Mouse (Mus musculus) heart, adult 2 months (tissue): ENCODE data around the gene Tenm4. TPM values are rescaled to one million over a fixed set of nuclear protein-coding genes. Genes with fewer than 3 reads are reported as not detected.

Experiments
- DNase-seq, 2 experiments: peaks; one replicate each; pipeline ENCODE4 v3.0.0; 2021
- H3K27ac ChIP-seq: fragments of 200-600 bp; 2 replicates; pipeline ENCODE4 v1.8.1; 2022
- H3K27me3 ChIP-seq: fragments of 200-500 bp; 2 replicates; pipeline ENCODE4 v1.6.1; 2012; ENCODE audit warnings: mild to moderate bottlenecking, low read length, inconsistent platforms, mixed read lengths; ENCODE audit not compliant: control insufficient read depth, insufficient read depth
- H3K36me3 ChIP-seq: fragments of 200-500 bp; 2 replicates; pipeline ENCODE4 v1.6.1; 2012; ENCODE audit warnings: low read length, inconsistent platforms; ENCODE audit not compliant: control insufficient read depth, insufficient read depth
- H3K4me1 ChIP-seq: fragments of 200-500 bp; 2 replicates; pipeline ENCODE4 v1.6.1; 2011; ENCODE audit warnings: low read length; ENCODE audit not compliant: control insufficient read depth, insufficient read depth
- H3K4me3 ChIP-seq: fragments of 200-600 bp; 2 replicates; pipeline ENCODE4 v1.8.1; 2022
- H3K79me2 ChIP-seq: fragments of 200-500 bp; replicated peaks from 2 replicates; pipeline ENCODE4 v1.6.1; 2012; ENCODE audit warnings: mild to moderate bottlenecking, inconsistent platforms, low read length, moderate library complexity, mixed read lengths; ENCODE audit not compliant: control insufficient read depth, insufficient read depth
- H3K9ac ChIP-seq: fragments of 200-500 bp; 2 replicates; pipeline ENCODE4 v1.6.1; 2012; ENCODE audit warnings: low read depth, mild to moderate bottlenecking, control low read depth, inconsistent platforms, low read length, mixed read lengths
- CTCF ChIP-seq: fragments of 200-600 bp; IDR thresholded peaks from 2 replicates; pipeline ENCODE4 v1.8.1; 2022; ENCODE audit warnings: antibody characterized with exemption, mild to moderate bottlenecking, moderate library complexity
- EP300 ChIP-seq: fragments of 200-500 bp; IDR thresholded peaks from 2 replicates; pipeline ENCODE4 v1.6.1; 2011; ENCODE audit warnings: low read depth, low read length, control low read depth; ENCODE audit not compliant: insufficient read depth
- POLR2A ChIP-seq: fragments of 200-500 bp; IDR thresholded peaks from 2 replicates; pipeline ENCODE4 v1.6.1; 2011; ENCODE audit warnings: mild to moderate bottlenecking, low read depth, low read length, control low read depth; ENCODE audit not compliant: insufficient read depth
- WGBS: fragments of 180-500 bp; shearing (Covaris S2); methylation state at CpG from one replicate; pipeline ENCODE4 v1.1.7; 2018; 5-methylcytosine and 5-hydroxymethylcytosine counted together
- intact Hi-C: fragments of 180-260 bp; cut with DNase I; formaldehyde crosslinking; loops from one replicate; pipeline ENCODE4 v1.15.1; 2025
- polyA plus RNA-seq: library from polyadenylated mRNA; depleted of rRNA; stranded (reverse); fragments of >200 nt; gene quantifications from 2 replicates; pipeline ENCODE4 v1.2.3, GENCODE M21; 2012
- total RNA-seq, 2 experiments: library from RNA; stranded (reverse); gene quantifications; 2 replicates each; pipeline ENCODE4 v1.2.3; 2021

The Tenm4 gene
- total and polyA plus RNA-seq, 3 experiments: 0.34 to 1.3 (median 0.74) TPM

DNA sequence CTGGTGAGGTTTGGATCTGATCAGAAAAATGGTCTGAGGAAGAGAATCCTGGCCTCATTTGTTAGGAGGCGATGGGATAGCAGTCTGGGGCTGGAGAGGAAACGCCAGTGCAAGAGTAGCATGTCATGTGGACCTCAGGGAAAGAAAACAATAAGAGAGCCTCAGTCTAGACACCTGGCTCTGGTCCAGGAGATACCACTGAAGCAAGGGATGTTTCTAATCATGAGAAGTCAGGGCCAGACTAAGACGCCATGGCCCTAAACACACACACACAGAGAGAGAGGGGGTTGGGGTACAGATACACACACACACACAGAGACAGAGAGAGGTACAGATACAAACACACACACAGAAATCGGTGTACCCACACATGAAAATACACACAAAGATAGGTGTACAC, 689.6 kb downstream of the Tenm4 start:
- Histone ChIP-seq H3K27me3 (no peaks in the 10 kb centered on the region), H3K4me1 (no peaks in the 10 kb centered on the region), H3K36me3 (no peaks in the 10 kb centered on the region), H3K4me3 (no peak overlapping the region), H3K79me2 (no peaks in the 10 kb centered on the region), H3K9ac (no peak overlapping the region), H3K27ac (no peak overlapping the region)
- WGBS: 36% methylated on average over 4 of the region's 4 CpGs
- DNase-seq: no peak
- no peak for TF ChIP-seq CTCF
- no peak for TF ChIP-seq EP300
- TF ChIP-seq POLR2A: no peak
- intact Hi-C loops: no loop called here

DNA sequence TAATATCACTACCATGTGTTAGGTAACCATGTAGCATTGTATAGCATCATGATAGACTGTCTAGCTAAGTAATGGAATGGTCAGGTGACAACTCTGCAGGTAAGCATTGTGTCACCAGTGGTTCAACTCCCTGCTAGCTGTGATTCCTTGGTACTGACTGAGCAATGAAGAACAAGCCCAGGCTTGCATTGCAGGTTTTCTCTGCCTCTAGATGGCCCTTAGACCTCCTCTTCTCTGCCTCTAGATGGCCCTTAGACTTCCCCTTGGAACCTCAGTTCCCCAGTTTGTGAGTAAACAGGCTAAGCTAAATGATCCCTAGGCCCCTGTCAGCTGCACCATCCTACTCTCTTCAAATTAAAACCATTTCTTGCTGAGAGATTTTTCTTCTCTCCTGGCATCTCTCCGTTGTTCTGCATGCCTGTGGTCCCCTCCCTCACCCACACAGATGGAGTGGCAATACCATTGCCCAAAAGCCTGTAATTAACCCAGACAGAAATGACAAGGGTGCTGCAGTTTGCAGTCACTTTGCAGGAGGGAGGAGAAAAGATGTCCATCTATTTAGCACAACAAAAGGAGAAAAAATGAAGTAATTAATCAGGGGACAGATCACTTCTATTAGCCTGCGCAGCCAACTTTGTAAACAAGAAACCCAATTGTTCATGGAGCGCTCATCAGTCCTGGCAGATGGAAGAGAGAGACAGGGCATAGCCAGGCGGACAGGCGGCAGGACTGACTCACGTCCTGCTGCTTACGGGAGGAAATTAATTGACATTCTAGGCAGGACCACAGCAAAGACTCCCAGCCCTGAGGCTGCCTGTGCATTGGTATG, 694.1 kb downstream of the Tenm4 start:
- Histone ChIP-seq H3K4me3 (no peak overlapping the region), H3K4me1 (no peaks in the 10 kb centered on the region), H3K79me2 (no peaks in the 10 kb centered on the region), H3K9ac (no peak overlapping the region), H3K27me3 (no peaks in the 10 kb centered on the region), H3K36me3 (no peaks in the 10 kb centered on the region), H3K27ac (no peak overlapping the region)
- no peak for DNase-seq
- 61% methylated on average over 7 of the region's 7 CpGs for WGBS
- intact Hi-C loops: no loop called here
- TF ChIP-seq EP300: no peak
- TF ChIP-seq POLR2A: no peak
- no peak for TF ChIP-seq CTCF

DNA sequence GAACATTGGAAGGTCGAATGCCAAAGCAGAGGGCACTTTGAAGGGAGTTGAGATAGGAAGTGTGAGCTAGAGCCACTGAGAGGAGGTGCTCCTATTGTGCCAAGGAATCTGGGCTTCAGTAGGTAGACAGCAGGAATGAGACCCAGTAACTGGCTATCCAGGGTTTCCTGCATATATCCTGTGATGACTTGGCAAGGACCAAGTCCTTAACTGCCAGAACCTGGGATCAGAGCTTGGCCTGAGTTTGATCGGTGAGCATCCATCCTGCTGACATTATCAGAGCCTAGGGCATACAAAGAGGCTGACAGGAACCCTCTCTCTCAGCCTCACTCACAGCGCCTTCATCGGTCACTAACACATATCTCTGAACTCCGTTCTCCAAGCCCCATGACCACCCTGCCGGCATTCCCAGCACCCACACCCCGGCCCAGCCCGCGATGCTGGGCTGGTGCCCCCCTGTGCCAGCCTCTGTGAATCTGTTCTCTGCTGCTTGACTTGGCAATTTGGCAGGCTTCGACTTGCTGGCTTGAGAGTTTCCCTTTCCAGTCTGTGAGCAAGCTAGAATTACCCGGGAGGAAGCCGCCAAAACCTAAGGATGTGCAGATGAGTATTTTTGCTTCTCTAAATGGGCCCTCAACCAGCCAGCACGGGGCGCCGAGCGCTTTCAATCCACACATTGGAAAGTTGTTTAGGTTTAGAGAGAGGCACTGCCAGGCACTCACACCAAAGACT, 698.2 kb downstream of the Tenm4 start:
- WGBS: 79% methylated on average over 16 of the region's 16 CpGs
- H3K4me3 ChIP-seq: no peak overlapping the region
- no peak for DNase-seq
- H3K27ac ChIP-seq: no peak overlapping the region
- no peaks in the 10 kb centered on the region for H3K79me2 ChIP-seq
- intact Hi-C loops: no loop called here
- H3K9ac ChIP-seq: no peak overlapping the region
- no peaks in the 10 kb centered on the region for H3K4me1 ChIP-seq
- no peaks in the 10 kb centered on the region for H3K27me3 ChIP-seq
- TF ChIP-seq CTCF (no peak), POLR2A (no peak), EP300 (no peak)
- H3K36me3 ChIP-seq: no peaks in the 10 kb centered on the region

DNA sequence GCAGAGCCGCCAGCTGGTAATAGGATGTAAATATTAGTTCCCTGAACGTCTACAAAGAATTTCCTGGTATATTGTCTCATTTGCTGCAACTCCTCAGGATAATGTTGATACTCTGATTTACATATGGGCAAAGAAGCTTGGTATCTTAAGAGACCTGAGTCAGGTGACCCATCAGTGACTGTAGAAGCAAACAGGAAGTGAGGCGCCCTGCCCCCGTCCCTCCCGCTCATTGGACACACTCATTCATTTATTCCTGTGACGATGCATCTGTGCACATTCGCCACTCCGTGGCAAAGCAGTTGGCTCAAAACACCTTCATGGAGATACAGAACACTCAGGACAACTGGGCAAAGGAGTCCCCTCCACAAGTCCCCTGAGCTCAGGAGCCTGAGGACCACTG, 699.4 kb downstream of the Tenm4 start:
- H3K9ac ChIP-seq: no peak overlapping the region
- no peak for DNase-seq
- no peak overlapping the region for H3K4me3 ChIP-seq
- H3K79me2 ChIP-seq: no peaks in the 10 kb centered on the region
- H3K4me1 ChIP-seq: no peaks in the 10 kb centered on the region
- 75% methylated on average over 8 of the region's 8 CpGs for WGBS
- no peaks in the 10 kb centered on the region for H3K27me3 ChIP-seq
- H3K36me3 ChIP-seq: no peaks in the 10 kb centered on the region
- intact Hi-C loops: no loop called here
- TF ChIP-seq POLR2A (no peak), CTCF (no peak), EP300 (no peak)
- no peak overlapping the region for H3K27ac ChIP-seq

DNA sequence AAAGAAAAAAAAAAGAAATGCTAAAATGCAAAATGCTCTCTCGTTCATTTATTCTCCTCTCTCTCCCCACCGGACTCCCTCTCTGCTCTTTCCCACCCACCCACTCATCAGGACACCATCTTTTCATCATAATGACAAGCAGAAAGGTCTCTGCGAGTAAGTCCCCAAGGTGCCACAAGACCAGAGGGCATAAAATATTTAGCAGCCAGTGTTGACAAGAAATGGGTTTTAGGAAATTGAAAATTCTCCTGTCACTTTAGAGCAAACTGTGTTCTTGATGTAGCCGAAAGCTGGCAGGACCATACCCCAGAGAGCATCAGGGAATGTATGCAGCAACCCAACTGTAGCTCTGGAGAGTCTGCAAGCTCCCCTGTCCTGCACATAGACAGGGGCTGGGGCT, 700.0 kb downstream of the Tenm4 start:
- H3K27me3 ChIP-seq: no peaks in the 10 kb centered on the region
- intact Hi-C loops: no loop called here
- WGBS: 89% methylated on average over 4 of the region's 4 CpGs
- no peak overlapping the region for H3K4me3 ChIP-seq
- H3K27ac ChIP-seq: no peak overlapping the region
- DNase-seq: no peak
- no peaks in the 10 kb centered on the region for H3K79me2 ChIP-seq
- no peak for TF ChIP-seq POLR2A
- no peak for TF ChIP-seq CTCF
- no peak for TF ChIP-seq EP300
- H3K4me1 ChIP-seq: no peaks in the 10 kb centered on the region
- no peaks in the 10 kb centered on the region for H3K36me3 ChIP-seq
- H3K9ac ChIP-seq: no peak overlapping the region

DNA sequence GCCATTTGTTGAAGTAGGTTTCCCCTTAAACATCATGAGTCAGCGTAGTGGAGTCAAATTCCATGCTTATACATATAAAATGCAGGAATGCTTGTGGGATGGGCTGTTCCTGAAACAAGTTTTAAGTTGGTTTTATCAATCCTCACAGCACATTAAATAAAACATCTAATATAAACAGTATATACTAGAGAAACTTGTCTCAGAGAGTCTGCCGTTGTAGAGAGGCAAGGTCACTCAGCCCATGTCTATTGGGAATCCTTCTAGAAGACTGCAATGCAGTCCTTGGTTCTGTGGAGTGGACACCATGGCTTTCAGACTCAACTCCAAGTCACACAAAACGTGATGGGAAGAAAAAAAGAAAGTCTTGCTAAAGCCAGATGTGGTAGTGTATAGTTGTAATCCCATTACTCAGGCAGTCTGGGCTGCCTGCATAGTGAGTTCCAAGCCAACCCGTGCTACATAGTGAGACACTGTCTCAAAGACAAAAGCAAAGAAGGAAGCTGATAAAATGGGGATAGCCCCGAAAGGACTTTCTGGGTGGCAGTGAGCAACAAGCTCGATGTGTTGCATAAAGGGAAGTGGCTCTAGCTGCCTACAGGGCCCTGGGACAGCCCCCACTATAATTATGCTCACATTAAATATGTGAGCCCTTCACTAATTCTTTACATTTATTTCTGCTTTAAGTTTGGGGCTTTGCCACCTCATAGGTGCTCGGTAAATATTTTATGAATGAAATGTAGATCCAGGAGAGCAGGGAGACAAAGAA, 707.6 kb downstream of the Tenm4 start:
- TF ChIP-seq POLR2A: no peak
- Histone ChIP-seq H3K9ac (no peak overlapping the region), H3K79me2 (no peaks in the 10 kb centered on the region), H3K27ac (no peak overlapping the region), H3K27me3 (no peaks in the 10 kb centered on the region), H3K4me3 (no peak overlapping the region), H3K36me3 (no peaks in the 10 kb centered on the region), H3K4me1 (no peaks in the 10 kb centered on the region)
- no peak for DNase-seq
- 80% methylated on average over 7 of the region's 7 CpGs for WGBS
- intact Hi-C loops: no loop called here
